Mouse (Mus musculus): ENCODE results near the gene Nfkb1. TPM values are rescaled to one million over a fixed set of nuclear protein-coding genes. Genes with fewer than 3 reads are reported as not detected.

Nfkb1 gene
- polyA plus RNA-seq, 1 experiment from 2014 or later = 29.1 TPM

Other genes starting within 250 kb of the Nfkb1 start
- gene Manba, start 205.9 kb downstream of the Nfkb1 start, polyA plus RNA-seq (2014; fragmentation: Nextera tagmentation; extraction: Ambion mirVana) = 17.2 and 17.3 TPM in 2 replicates
- 16.4 and 17.7 TPM in 2 replicates for gene Slc39a8, start 133.7 kb upstream of the Nfkb1 start, polyA plus RNA-seq (2014; fragmentation: Nextera tagmentation; extraction: Ambion mirVana)

Measured in intestine, embryonic 14.5 days (tissue).